Mouse (Mus musculus): ENCODE results near the gene Zcchc7. TPM values are rescaled to one million over a fixed set of nuclear protein-coding genes. Genes with fewer than 3 reads are reported as not detected.

Gene Zcchc7
- total and polyA plus RNA-seq, 3 experiments = 17.8 to 18.2 TPM; not detected in 1

- Histone ChIP-seq H3K4me3 (ENCODE audit: control insufficient read depth in 1 of 2, insufficient read depth in 1 of 2, low read depth in 2 of 2, low read length in 2 of 2) (no peak overlapping the region), H3K79me2 (ENCODE audit: control insufficient read depth, insufficient read depth, low read length, poor library complexity) (no peaks in the 10 kb centered on the region), H3K27me3 (ENCODE audit: control insufficient read depth in 1 of 2, insufficient read depth in 2 of 2, low read length in 2 of 2) (no peaks in the 10 kb centered on the region), H3K9ac (ENCODE audit: control insufficient read depth, low read depth, low read length, poor library complexity, severe bottlenecking) (no peak overlapping the region), H3K27ac (ENCODE audit: control insufficient read depth, low read depth, low read length) (no peak overlapping the region), H3K4me1 (ENCODE audit: control insufficient read depth in 1 of 2, insufficient read depth in 2 of 2, low read length in 2 of 2) (no peaks in the 10 kb centered on the region), H3K36me3 (ENCODE audit: control insufficient read depth in 1 of 2, insufficient read depth in 2 of 2, low read length in 2 of 2) (no peaks in the 10 kb centered on the region), H3K9me3 (replicated peaks; ENCODE audit: insufficient read depth, low read length) (no peaks in the 10 kb centered on the region)
- no peak for DNase-seq (ENCODE audit: low read depth, low spot score)
- TF ChIP-seq HCFC1 (IDR thresholded peaks at IDR 0.05; ENCODE audit: low read depth, low read length) = no peak
- no peak for TF ChIP-seq BHLHE40 (IDR thresholded peaks at IDR 0.05; ENCODE audit: borderline replicate concordance, low read depth, low read length)
- no peak for TF ChIP-seq CHD1 (IDR thresholded peaks at IDR 0.05; ENCODE audit: low read depth, low read length)
- no peak for TF ChIP-seq UBTF (IDR thresholded peaks at IDR 0.05; ENCODE audit: borderline replicate concordance, insufficient read depth, low read depth, low read length)
- TF ChIP-seq TCF12 (IDR thresholded peaks at IDR 0.05; ENCODE audit: low read depth, low read length) = no peak
Observed at GRCm38 (mm10) chr4:44709091-44709695, 46.5 kb upstream of the Zcchc7 start.

- H3K36me3 ChIP-seq (ENCODE audit: control insufficient read depth in 1 of 2, insufficient read depth in 2 of 2, low read length in 2 of 2) = no peaks in the 10 kb centered on the region
- H3K4me1 ChIP-seq (ENCODE audit: control insufficient read depth in 1 of 2, insufficient read depth in 2 of 2, low read length in 2 of 2) = no peaks in the 10 kb centered on the region
- no peak within 1 kb of the TSS for H3K4me3 ChIP-seq (ENCODE audit: control insufficient read depth in 1 of 2, insufficient read depth in 1 of 2, low read depth in 2 of 2, low read length in 2 of 2)
- H3K79me2 ChIP-seq (ENCODE audit: control insufficient read depth, insufficient read depth, low read length, poor library complexity) = no peaks in the 10 kb centered on the region
- H3K9ac ChIP-seq (ENCODE audit: control insufficient read depth, low read depth, low read length, poor library complexity, severe bottlenecking) = no peak within 1 kb of the TSS
- TF ChIP-seq UBTF (IDR thresholded peaks at IDR 0.05; ENCODE audit: borderline replicate concordance, insufficient read depth, low read depth, low read length) (no peak), MAX (IDR thresholded peaks at IDR 0.05; ENCODE audit: low read length) (no peak), CTCF (IDR thresholded peaks at IDR 0.05 in 2 of 3, conservative IDR thresholded peaks at IDR 0.05 in 1 of 3; ENCODE audit: control insufficient read depth in 1 of 3, insufficient read depth in 1 of 3, low read depth in 2 of 3, low read length in 3 of 3, poor library complexity in 1 of 3, severe bottlenecking in 1 of 3) (no peak), MYB (IDR thresholded peaks at IDR 0.05; ENCODE audit: low read depth, low read length) (no peak), MEF2A (IDR thresholded peaks at IDR 0.05; ENCODE audit: extremely low read depth, insufficient replicate concordance, low read depth, low read length, poor library complexity, severe bottlenecking) (no peak), EP300 (IDR thresholded peaks at IDR 0.05; ENCODE audit: low read depth in 1 of 2, low read length in 2 of 2) (no peak), GATA1 (IDR thresholded peaks at IDR 0.05; ENCODE audit: low read depth, low read length) (no peak), ZC3H11A (IDR thresholded peaks at IDR 0.05; ENCODE audit: low read depth, low read length) (no peak), CHD2 (IDR thresholded peaks at IDR 0.05; ENCODE audit: low read length) (no peak), TAL1 (IDR thresholded peaks at IDR 0.05; ENCODE audit: low read length) (no peak)
- DNase-seq (ENCODE audit: low read depth, low spot score) = no peak
- no peaks in the 10 kb centered on the region for H3K9me3 ChIP-seq (replicated peaks; ENCODE audit: insufficient read depth, low read length)
- H3K27ac ChIP-seq (ENCODE audit: control insufficient read depth, low read depth, low read length) = no peak within 1 kb of the TSS
- H3K27me3 ChIP-seq (ENCODE audit: control insufficient read depth in 1 of 2, insufficient read depth in 2 of 2, low read length in 2 of 2) = no peaks in the 10 kb centered on the region
Observed at GRCm38 (mm10) chr4:44709740-44710700, 45.7 kb upstream of the Zcchc7 start, which contains the start of gene Pax5. Gene Pax5 (minus strand): TSS chr4:44710487.

Measured in MEL (cell line).